Mouse (Mus musculus) E14TG2a.4 (cell line): ENCODE data around the gene 4930451I11Rik.

Source experiments
- CTCF ChIP-seq: conservative IDR thresholded peaks from 2 replicates; pipeline ENCODE4 v1.5.1; 2014; ENCODE audit warnings: low read length
- NANOG ChIP-seq: IDR thresholded peaks from 2 replicates; pipeline ENCODE4 v1.6.1; 2014; ENCODE audit warnings: borderline replicate concordance, low read length, mixed read lengths

GRCm38 (mm10) chr7:126823202-126823711, 8.2 kb downstream of the 4930451I11Rik start:
- TF ChIP-seq CTCF: no peak
- TF ChIP-seq NANOG: no peak
